Mouse (Mus musculus) embryo, embryonic 10.5 days (tissue): Measurements from ENCODE around the gene Ctxn2.

Experiments used
- DNase-seq: peaks from one replicate; pipeline ENCODE4 v3.0.0-alpha.2; 2015; ENCODE audit warnings: low spot score

Ctxn2 gene

DNA sequence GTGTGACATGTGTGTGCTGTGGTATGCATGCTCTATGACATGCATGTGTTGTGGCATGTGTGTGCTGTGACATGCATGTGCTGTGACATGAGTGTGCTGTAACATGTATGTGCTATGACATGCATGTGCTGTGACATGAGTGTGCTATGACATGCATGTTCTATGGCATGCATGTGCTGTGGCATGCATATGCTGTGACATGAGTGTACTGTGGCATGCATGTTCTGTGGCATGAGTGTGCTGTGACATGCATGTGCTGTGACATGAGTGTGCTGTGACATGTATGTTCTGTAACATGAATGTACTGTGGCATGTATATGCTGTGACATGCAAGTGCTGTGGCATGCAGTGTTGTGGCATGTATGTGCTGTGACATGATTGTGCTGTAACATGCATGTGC lies 56.4 kb downstream of the Ctxn2 start:
- no peak for DNase-seq

DNA sequence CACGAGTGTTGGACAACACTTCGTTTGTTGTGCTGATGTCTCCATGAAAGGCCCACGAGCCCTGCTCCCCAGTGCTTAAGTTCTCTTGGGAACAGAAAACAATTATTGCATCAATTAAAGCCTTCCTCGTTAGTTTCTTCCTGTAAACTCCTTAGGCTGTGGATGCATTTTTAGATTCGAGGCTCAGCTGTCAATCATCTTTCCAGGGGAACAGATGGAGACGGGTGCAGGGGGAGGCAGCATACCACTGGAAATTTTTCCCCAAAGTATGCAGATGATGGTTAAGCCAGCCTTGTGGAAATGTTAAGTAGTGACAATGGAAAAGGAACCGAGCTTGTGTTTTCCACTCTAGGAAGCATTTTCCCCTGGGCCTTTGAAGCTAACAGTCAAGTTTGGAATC lies 60.3 kb downstream of the Ctxn2 start:
- DNase-seq = no peak
